Mouse (Mus musculus): ENCODE data around the gene Map3k14. TPM values are rescaled to one million over a fixed set of nuclear protein-coding genes. Genes with fewer than 3 reads are reported as not detected.

Gene Map3k14
- total RNA-seq, 2 experiments from 2014 or later, result 3.1 to 4.0 TPM

GRCm38 (mm10) chr11:103170494-103171285 lies 96.6 kb downstream of the Map3k14 start, which contains the start of gene Fmnl1:
Gene Fmnl1, plus strand, starts transcription at chr11:103171107.
- intact Hi-C loops (cut with DNase I), result no loop called here
- DNase-seq (ENCODE audit: low spot score in 2 of 2), result peak; percentile 53 to 61

- DNase-seq (ENCODE audit: low spot score in 2 of 2), result no peak
- intact Hi-C loops (cut with DNase I), result no loop called here
Observed at GRCm38 (mm10) chr11:103170111-103170493, 97.2 kb downstream of the Map3k14 start.

Other genes with a start within 250 kb of the Map3k14 start
- gene Nmt1, start 239.3 kb downstream of the Map3k14 start, total RNA-seq (2021), result 100 to 1,000 TPM; 126 to 127 TPM
- 10 to 100 TPM; 49.7 to 55.1 TPM for gene Dcakd, start 239.1 kb downstream of the Map3k14 start, total RNA-seq (2021)
- 10 to 100 TPM; 16.1 to 19.3 TPM for gene Plcd3, start 165.8 kb downstream of the Map3k14 start, total RNA-seq (2021)
- 10 to 100 TPM; 72.3 to 80.3 TPM for gene Acbd4, start 165.8 kb downstream of the Map3k14 start, total RNA-seq (2021)
- gene Hexim1, start 151.2 kb downstream of the Map3k14 start, total RNA-seq (2021), result 10 to 100 TPM; 42.8 to 51.6 TPM
- 10 to 100 TPM; 13.2 to 16.6 TPM for gene Hexim2, start 135.0 kb downstream of the Map3k14 start, total RNA-seq (2021)
- gene Fmnl1, start 96.4 kb downstream of the Map3k14 start, total RNA-seq (2021), result 100 to 1,000 TPM; 129 to 172 TPM
- 1 to 10 TPM; 1.8 to 2.4 TPM for gene 1700023F06Rik, start 58.9 kb downstream of the Map3k14 start, total RNA-seq (2021)
- gene Spata32, start 49.0 kb downstream of the Map3k14 start, total RNA-seq (2021), result 1 to 10 TPM; 2.0 to 2.4 TPM
- 10 to 100 TPM; 11.6 to 12.6 TPM for gene Arhgap27, start 96.2 kb upstream of the Map3k14 start, total RNA-seq (2021)
- gene Plekhm1, start 145.2 kb upstream of the Map3k14 start, total RNA-seq (2021), result 10 to 100 TPM; 16.3 to 18.8 TPM
- not detected for gene Lrrc37a, start 237.1 kb upstream of the Map3k14 start, total RNA-seq (2021)